Mouse (Mus musculus): ENCODE measurements around the gene Kidins220. TPM values are rescaled to one million over a fixed set of nuclear protein-coding genes. Genes with fewer than 3 reads are reported as not detected.
A peak's percentile ranks its signal among the peaks of the same experiment; 100 is the strongest.

The Kidins220 gene
- polyA plus RNA-seq, 2 experiments: 31.6 to 46.1 TPM

- Histone ChIP-seq H3K9me3 (ENCODE audit: control insufficient read depth, low read length) (no peaks in the 10 kb centered on the region), H3K27me3 (ENCODE audit: control insufficient read depth, insufficient read depth, low read length) (no peaks in the 10 kb centered on the region), H3K4me3 (replicated peaks; ENCODE audit: low read length) (no peak overlapping the region), H3K4me2 (replicated peaks; ENCODE audit: low read depth, low read length, severe bottlenecking) (no peak overlapping the region), H3K9ac (ENCODE audit: low read depth, low read length, severe bottlenecking) (no peak overlapping the region), H3K36me3 (ENCODE audit: control insufficient read depth, insufficient read depth, low read length) (peaks cover 13% of the 10 kb centered on the region), H3K4me1 (ENCODE audit: control insufficient read depth, insufficient read depth, low read length) (peaks cover 12% of the 10 kb centered on the region), H3K27ac (replicated peaks; ENCODE audit: low read depth, low read length) (no peak overlapping the region)
- no peak for DNase-seq (ENCODE audit: low spot score)
- no peak for ATAC-seq (ENCODE audit: low FRiP score, low read depth)
- 85% methylated on average over 3 of the region's 3 CpGs for WGBS
- TF ChIP-seq POLR2A (IDR thresholded peaks at IDR 0.05; ENCODE audit: borderline replicate concordance, extremely low read depth, insufficient read depth, insufficient read length): no peak
These were observed 44.0 kb upstream of the Kidins220 start for GRCm38 (mm10) chr12:24930760-24931159.

DNA sequence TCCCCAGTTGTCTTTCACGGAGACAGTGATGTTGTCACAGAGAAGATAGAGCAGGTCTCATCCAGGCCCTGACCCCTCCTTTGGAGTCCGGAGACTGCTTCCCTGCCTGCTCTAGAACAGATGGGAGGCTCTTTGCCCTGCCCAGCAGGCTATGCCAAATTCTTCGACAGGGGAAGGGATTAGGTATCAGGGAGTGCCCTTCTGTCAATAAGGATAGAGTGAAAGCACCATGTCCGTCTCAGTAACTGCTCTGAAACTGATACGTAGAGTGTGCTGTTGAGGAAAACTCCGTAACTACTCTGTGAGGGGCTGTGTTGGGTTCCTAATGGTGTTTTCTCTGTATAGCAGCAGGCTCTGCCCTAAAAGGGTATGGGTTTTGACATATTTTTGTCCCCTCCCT, 42.6 kb upstream of the Kidins220 start:
- Histone ChIP-seq H3K4me2 (replicated peaks; ENCODE audit: low read depth, low read length, severe bottlenecking) (no peak overlapping the region), H3K27ac (replicated peaks; ENCODE audit: low read depth, low read length) (no peak overlapping the region), H3K9me3 (ENCODE audit: control insufficient read depth, low read length) (no peaks in the 10 kb centered on the region), H3K4me1 (ENCODE audit: control insufficient read depth, insufficient read depth, low read length) (peaks cover 12% of the 10 kb centered on the region), H3K36me3 (ENCODE audit: control insufficient read depth, insufficient read depth, low read length) (peaks cover 13% of the 10 kb centered on the region), H3K27me3 (ENCODE audit: control insufficient read depth, insufficient read depth, low read length) (no peaks in the 10 kb centered on the region), H3K4me3 (replicated peaks; ENCODE audit: low read length) (no peak overlapping the region), H3K9ac (ENCODE audit: low read depth, low read length, severe bottlenecking) (no peak overlapping the region)
- no peak for TF ChIP-seq POLR2A (IDR thresholded peaks at IDR 0.05; ENCODE audit: borderline replicate concordance, extremely low read depth, insufficient read depth, insufficient read length)
- DNase-seq (ENCODE audit: low spot score) (no peak), ATAC-seq (ENCODE audit: low FRiP score, low read depth) (peak; percentile 12; the same call in 1 of the 2 replicates)
- WGBS: 76% methylated on average over 6 of the region's 6 CpGs

DNA sequence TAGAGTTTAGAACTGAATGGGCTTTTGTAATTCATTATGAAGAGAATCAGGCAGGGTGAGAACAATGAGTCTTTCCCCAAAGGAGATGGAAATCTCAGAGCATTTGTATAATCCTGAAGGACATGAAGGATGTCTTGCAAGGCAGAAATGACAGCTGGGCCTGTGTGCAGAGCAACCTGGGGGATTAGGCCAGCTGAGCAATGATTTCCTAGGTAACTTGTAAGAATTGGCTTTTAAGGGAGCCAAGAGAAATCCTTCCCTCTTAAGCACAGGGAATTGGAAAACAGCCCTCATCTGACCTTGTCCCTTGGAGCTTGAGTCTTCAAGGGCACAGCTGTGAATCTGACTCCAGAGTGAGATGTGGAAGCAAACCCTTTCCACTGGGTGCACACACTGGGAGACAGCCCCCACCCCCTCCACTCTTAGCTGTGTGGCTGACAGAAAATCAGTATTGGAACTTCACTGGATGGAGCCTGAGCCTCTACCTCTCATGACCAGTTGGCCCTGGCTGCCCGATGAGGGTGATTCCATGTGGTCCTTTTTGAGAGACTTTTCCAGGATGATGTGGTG, 41.4 kb upstream of the Kidins220 start:
- ATAC-seq (ENCODE audit: low FRiP score, low read depth): no peak
- Histone ChIP-seq H3K4me3 (replicated peaks; ENCODE audit: low read length) (no peak overlapping the region), H3K4me2 (replicated peaks; ENCODE audit: low read depth, low read length, severe bottlenecking) (no peak overlapping the region), H3K36me3 (ENCODE audit: control insufficient read depth, insufficient read depth, low read length) (peaks cover 13% of the 10 kb centered on the region), H3K4me1 (ENCODE audit: control insufficient read depth, insufficient read depth, low read length) (peaks cover 8% of the 10 kb centered on the region), H3K9me3 (ENCODE audit: control insufficient read depth, low read length) (no peaks in the 10 kb centered on the region), H3K9ac (ENCODE audit: low read depth, low read length, severe bottlenecking) (no peak overlapping the region), H3K27ac (replicated peaks; ENCODE audit: low read depth, low read length) (no peak overlapping the region), H3K27me3 (ENCODE audit: control insufficient read depth, insufficient read depth, low read length) (no peaks in the 10 kb centered on the region)
- TF ChIP-seq POLR2A (IDR thresholded peaks at IDR 0.05; ENCODE audit: borderline replicate concordance, extremely low read depth, insufficient read depth, insufficient read length): no peak
- 92% methylated on average over 1 of the region's 1 CpGs for WGBS
- DNase-seq (ENCODE audit: low spot score): no peak

DNA sequence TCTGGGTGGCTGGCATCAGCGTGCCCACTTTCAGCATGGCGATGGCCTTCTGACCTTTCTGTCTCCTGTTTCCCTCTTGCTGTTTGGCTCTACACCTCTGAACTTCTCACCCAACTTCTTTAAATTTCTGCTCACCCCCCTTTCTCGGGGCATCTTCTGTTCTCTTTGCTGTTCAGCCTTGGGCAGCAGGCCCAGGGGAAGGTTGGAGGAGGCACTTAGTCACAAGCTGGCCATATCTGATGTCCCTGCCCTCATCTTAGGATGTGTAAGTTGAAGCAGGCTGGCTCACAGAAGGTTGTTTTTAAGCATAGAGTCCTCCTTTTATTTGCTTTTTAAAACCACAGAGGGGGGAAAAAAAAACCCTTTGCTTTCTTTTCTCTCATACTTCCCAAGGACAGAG, 40.7 kb upstream of the Kidins220 start:
- DNase-seq (ENCODE audit: low spot score) (no peak), ATAC-seq (ENCODE audit: low FRiP score, low read depth) (no peak)
- Histone ChIP-seq H3K9me3 (ENCODE audit: control insufficient read depth, low read length) (no peaks in the 10 kb centered on the region), H3K36me3 (ENCODE audit: control insufficient read depth, insufficient read depth, low read length) (peaks cover 9% of the 10 kb centered on the region), H3K9ac (ENCODE audit: low read depth, low read length, severe bottlenecking) (no peak overlapping the region), H3K4me2 (replicated peaks; ENCODE audit: low read depth, low read length, severe bottlenecking) (no peak overlapping the region), H3K4me1 (ENCODE audit: control insufficient read depth, insufficient read depth, low read length) (peaks cover 1% of the 10 kb centered on the region), H3K4me3 (replicated peaks; ENCODE audit: low read length) (no peak overlapping the region), H3K27ac (replicated peaks; ENCODE audit: low read depth, low read length) (no peak overlapping the region), H3K27me3 (ENCODE audit: control insufficient read depth, insufficient read depth, low read length) (no peaks in the 10 kb centered on the region)
- WGBS: 92% methylated on average over 3 of the region's 3 CpGs
- TF ChIP-seq POLR2A (IDR thresholded peaks at IDR 0.05; ENCODE audit: borderline replicate concordance, extremely low read depth, insufficient read depth, insufficient read length): no peak

GRCm38 (mm10) chr12:24936281-24936680, 38.4 kb upstream of the Kidins220 start:
- H3K9me3 ChIP-seq (ENCODE audit: control insufficient read depth, low read length): no peaks in the 10 kb centered on the region
- no peak overlapping the region for H3K4me2 ChIP-seq (replicated peaks; ENCODE audit: low read depth, low read length, severe bottlenecking)
- H3K9ac ChIP-seq (ENCODE audit: low read depth, low read length, severe bottlenecking): no peak overlapping the region
- no peaks in the 10 kb centered on the region for H3K27me3 ChIP-seq (ENCODE audit: control insufficient read depth, insufficient read depth, low read length)
- H3K4me1 ChIP-seq (ENCODE audit: control insufficient read depth, insufficient read depth, low read length): no peaks in the 10 kb centered on the region
- peaks cover 30% of the 10 kb centered on the region for H3K36me3 ChIP-seq (ENCODE audit: control insufficient read depth, insufficient read depth, low read length)
- DNase-seq (ENCODE audit: low spot score): no peak
- WGBS: 88% methylated on average over 1 of the region's 1 CpGs
- H3K27ac ChIP-seq (replicated peaks; ENCODE audit: low read depth, low read length): no peak overlapping the region
- H3K4me3 ChIP-seq (replicated peaks; ENCODE audit: low read length): no peak overlapping the region
- ATAC-seq (ENCODE audit: low FRiP score, low read depth): no peak
- TF ChIP-seq POLR2A (IDR thresholded peaks at IDR 0.05; ENCODE audit: borderline replicate concordance, extremely low read depth, insufficient read depth, insufficient read length): no peak

DNA sequence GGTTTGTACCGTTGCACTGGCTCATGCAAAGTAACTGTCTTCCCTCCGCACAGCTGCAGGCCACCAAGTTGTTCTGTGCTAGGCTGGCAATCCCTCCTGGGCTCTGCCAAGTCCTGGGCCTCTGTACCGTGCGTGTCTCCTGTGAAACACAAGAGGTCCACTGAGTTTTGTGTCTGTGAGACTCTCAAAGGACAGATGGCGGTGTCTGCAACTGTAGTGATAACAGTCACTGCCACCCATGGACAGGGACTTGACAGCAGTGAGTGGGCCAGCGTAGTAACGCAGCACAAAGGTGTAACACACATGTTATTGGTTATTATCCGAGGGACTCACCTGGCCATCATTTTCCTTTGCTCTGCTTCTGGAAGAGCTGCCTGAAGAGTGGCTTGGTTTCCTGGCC, 35.4 kb upstream of the Kidins220 start:
- H3K9me3 ChIP-seq (ENCODE audit: control insufficient read depth, low read length): no peaks in the 10 kb centered on the region
- DNase-seq (ENCODE audit: low spot score) (no peak), ATAC-seq (ENCODE audit: low FRiP score, low read depth) (no peak)
- H3K27me3 ChIP-seq (ENCODE audit: control insufficient read depth, insufficient read depth, low read length): no peaks in the 10 kb centered on the region
- H3K9ac ChIP-seq (ENCODE audit: low read depth, low read length, severe bottlenecking): no peak overlapping the region
- no peak for TF ChIP-seq POLR2A (IDR thresholded peaks at IDR 0.05; ENCODE audit: borderline replicate concordance, extremely low read depth, insufficient read depth, insufficient read length)
- WGBS: 88% methylated on average over 8 of the region's 8 CpGs
- H3K4me1 ChIP-seq (ENCODE audit: control insufficient read depth, insufficient read depth, low read length): no peaks in the 10 kb centered on the region
- H3K36me3 ChIP-seq (ENCODE audit: control insufficient read depth, insufficient read depth, low read length): peaks cover 40% of the 10 kb centered on the region
- no peak overlapping the region for H3K4me3 ChIP-seq (replicated peaks; ENCODE audit: low read length)
- H3K4me2 ChIP-seq (replicated peaks; ENCODE audit: low read depth, low read length, severe bottlenecking): no peak overlapping the region
- H3K27ac ChIP-seq (replicated peaks; ENCODE audit: low read depth, low read length): no peak overlapping the region

Data from limb, embryonic 14.5 days (tissue).